Mouse (Mus musculus) heart, postnatal 0 days (tissue): ENCODE measurements at regions not wholly inside any gene's neighbourhood (a gene's known extent, or its start where the extent isn't known, plus 50 kb on each side); places are given as distances from the start of the nearest gene placed in this dataset.

Experiments used
- CTCF ChIP-seq: IDR thresholded peaks from 2 replicates; pipeline ENCODE4 v1.5.1; 2016; ENCODE audit warnings: antibody characterized with exemption, control low read depth, low read depth
- EP300 ChIP-seq: IDR thresholded peaks from 2 replicates; pipeline ENCODE4 v1.6.1; 2016; ENCODE audit warnings: antibody characterized with exemption, low read depth

DNA sequence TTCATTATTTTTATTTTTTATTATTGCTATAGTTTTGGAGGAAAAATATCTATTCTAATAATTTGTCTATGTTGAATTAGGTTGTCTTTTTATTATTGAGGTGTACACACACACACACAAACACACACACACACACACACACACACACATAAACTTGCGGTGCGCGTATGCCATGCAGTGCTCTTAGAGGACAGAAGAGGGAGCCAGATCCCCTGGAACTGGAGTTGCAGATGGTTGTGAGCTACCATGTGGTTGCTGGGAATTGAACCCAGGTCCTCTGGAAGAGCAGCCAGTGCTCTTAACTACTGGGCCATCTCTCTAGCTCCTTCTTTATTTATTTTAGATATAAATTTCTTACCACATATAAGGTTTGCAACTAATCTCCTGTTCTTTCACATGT is 206.0 kb downstream of the Opa1 start:
- TF ChIP-seq CTCF, result peak; percentile 24; the same call in 1 of the 2 replicates
- no peak for TF ChIP-seq EP300
